Mouse (Mus musculus): Measurements from ENCODE around the gene Spsb3. TPM values are rescaled to one million over a fixed set of nuclear protein-coding genes. Genes with fewer than 3 reads are reported as not detected.

Spsb3 gene
- polyA plus RNA-seq, 1 experiment from 2014 or later, result 90.5 TPM

DNA sequence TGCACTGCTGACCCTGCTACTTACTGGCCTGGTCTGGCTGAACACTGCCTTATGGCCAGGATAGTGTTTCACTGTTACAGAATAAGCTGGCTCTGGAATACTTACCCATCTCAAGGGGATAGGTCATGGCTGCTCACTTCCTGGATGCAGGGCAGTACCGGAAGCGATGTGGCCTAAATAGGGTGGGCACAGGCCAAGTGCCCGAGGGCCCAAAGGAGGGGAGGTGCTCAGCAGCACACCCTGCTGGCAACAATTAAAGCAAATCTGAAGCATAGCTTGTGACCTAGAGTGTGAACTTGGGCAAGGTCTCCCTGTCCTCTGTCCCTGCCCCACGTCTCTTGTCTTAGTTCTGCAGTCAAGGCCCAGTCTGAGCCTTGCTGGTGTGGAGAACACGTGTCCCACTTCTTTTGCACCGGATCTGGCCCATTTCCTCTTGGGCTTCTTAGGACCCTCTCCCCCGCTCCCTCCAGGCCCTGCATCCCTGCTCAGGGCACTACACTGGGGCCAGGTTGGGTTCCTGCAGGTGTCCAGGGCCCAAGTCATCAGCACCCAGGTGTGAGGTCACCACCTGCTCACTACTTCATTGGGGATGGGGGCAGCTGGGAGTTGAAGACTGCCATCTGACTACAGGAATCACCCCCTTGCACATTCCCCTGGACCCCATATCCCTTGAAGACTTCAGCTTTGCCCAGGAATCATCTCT is 4.6 kb upstream of the Spsb3 start:
- Histone ChIP-seq H3K27ac (ENCODE audit: low read length) (no peak overlapping the region), H3K9me3 (replicated peaks; ENCODE audit: control insufficient read depth, low read length, poor library complexity, severe bottlenecking) (no peaks in the 10 kb centered on the region), H3K4me1 (ENCODE audit: control insufficient read depth, insufficient read depth, low read length) (peaks cover 7% of the 10 kb centered on the region), H3K36me3 (ENCODE audit: control insufficient read depth, insufficient read depth, low read length) (peaks cover 8% of the 10 kb centered on the region; the same call in 1 of the 2 replicates), H3K27me3 (ENCODE audit: control insufficient read depth, insufficient read depth, low read depth, low read length) (no peaks in the 10 kb centered on the region), H3K4me3 (ENCODE audit: low read depth, low read length) (no peak overlapping the region), H3K9ac (ENCODE audit: low read depth, low read length) (no peak overlapping the region), H3K4me2 (ENCODE audit: low read length) (no peak overlapping the region)
- no peak for ATAC-seq
- 53% methylated on average over 7 of the region's 7 CpGs for WGBS

DNA sequence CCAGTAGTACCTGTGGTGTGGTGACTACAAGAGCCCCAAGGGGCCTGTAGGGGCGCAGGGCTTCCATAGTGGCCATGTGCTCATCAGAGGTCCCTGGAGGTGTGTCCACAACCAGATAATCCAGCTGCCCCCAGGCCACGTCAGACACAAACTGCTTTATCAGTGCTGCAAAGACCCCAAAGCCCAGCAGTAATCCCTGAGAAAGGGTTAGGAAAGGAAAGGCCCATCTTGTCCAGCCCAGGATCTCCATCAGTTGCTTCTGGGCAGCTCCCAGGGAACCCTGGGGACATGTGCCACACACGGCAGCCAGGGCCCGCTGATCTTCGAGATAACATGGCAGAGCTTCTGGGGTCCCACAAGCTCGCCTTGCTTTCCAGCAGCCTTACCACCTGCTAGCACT is 2.1 kb upstream of the Spsb3 start:
- H3K4me1 ChIP-seq (ENCODE audit: control insufficient read depth, insufficient read depth, low read length), result peaks cover 31% of the 10 kb centered on the region
- no peak overlapping the region for H3K27ac ChIP-seq (ENCODE audit: low read length)
- no peak overlapping the region for H3K4me2 ChIP-seq (ENCODE audit: low read length)
- 88% methylated on average over 6 of the region's 6 CpGs for WGBS
- no peak overlapping the region for H3K4me3 ChIP-seq (ENCODE audit: low read depth, low read length)
- no peak for ATAC-seq
- H3K27me3 ChIP-seq (ENCODE audit: control insufficient read depth, insufficient read depth, low read depth, low read length), result no peaks in the 10 kb centered on the region
- no peaks in the 10 kb centered on the region for H3K9me3 ChIP-seq (replicated peaks; ENCODE audit: control insufficient read depth, low read length, poor library complexity, severe bottlenecking)
- no peak overlapping the region for H3K9ac ChIP-seq (ENCODE audit: low read depth, low read length)
- H3K36me3 ChIP-seq (ENCODE audit: control insufficient read depth, insufficient read depth, low read length), result peaks cover 11% of the 10 kb centered on the region; the same call in 1 of the 2 replicates

DNA sequence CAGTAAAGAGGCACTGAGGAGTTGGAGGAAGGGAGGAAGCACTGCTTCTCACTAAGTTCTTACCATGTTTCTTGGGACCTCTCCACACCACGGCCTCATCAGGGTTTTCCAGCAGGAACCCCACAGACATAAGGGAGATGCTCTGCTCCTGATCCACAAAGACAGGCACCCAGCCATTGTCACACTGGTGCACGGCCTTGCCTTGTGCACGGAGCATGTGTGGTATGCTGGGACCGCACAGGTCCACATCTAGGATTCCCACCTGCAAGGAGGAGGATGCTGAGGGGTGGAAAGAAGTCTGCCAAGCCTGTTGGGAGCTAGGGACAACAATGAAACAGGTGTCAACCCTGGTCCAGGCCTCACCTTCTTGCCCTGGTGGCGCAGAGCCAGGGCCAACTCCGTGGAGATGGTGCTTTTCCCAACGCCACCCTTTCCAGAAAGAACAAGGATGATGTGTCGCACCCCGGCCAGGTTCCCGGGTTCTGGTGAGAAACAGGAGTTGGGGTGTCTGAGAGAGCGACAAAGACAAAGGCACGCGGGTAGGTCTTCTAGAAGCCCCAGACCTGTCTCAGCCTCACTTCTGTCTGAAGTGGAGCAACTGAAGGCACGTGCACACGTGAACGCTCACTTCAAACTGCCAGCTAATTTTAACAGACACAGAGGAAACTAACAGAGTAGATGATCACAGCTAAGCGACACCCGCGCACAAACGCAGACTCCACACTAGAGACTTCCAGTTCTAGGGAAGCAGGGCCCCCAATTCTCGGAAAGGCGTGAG is 898 bp upstream of the Spsb3 start:
- peak overlapping the region; percentile 68 for H3K4me3 ChIP-seq (ENCODE audit: low read depth, low read length)
- H3K27ac ChIP-seq (ENCODE audit: low read length), result no peak overlapping the region
- 25% methylated on average over 22 of the region's 22 CpGs for WGBS
- no peak for ATAC-seq
- peaks cover 17% of the 10 kb centered on the region; the same call in 1 of the 2 replicates for H3K36me3 ChIP-seq (ENCODE audit: control insufficient read depth, insufficient read depth, low read length)
- no peaks in the 10 kb centered on the region for H3K9me3 ChIP-seq (replicated peaks; ENCODE audit: control insufficient read depth, low read length, poor library complexity, severe bottlenecking)
- H3K9ac ChIP-seq (ENCODE audit: low read depth, low read length), result peak overlapping the region; percentile 61
- H3K4me1 ChIP-seq (ENCODE audit: control insufficient read depth, insufficient read depth, low read length), result peaks cover 32% of the 10 kb centered on the region
- H3K4me2 ChIP-seq (ENCODE audit: low read length), result peak overlapping the region; percentile 86
- H3K27me3 ChIP-seq (ENCODE audit: control insufficient read depth, insufficient read depth, low read depth, low read length), result no peaks in the 10 kb centered on the region

DNA sequence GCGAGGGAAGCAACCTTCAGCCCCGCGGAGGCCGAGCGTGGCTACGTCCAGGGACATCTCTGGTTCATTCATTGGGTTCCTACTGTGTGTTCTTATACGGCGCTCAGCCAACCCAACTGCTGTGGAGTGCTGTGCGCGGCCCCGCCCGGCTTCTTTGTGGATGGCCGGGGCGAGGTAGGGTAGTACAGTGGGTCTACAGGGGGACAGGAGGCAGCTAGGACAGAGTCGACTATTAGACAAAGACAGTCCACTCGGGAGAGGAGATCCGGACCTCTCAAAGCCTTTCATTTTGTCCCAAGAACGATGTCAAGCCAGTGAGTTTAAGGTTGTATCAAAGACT is 459 bp downstream of the Spsb3 start:
- Histone ChIP-seq H3K36me3 (ENCODE audit: control insufficient read depth, insufficient read depth, low read length) (peaks cover 23% of the 10 kb centered on the region), H3K27me3 (ENCODE audit: control insufficient read depth, insufficient read depth, low read depth, low read length) (no peaks in the 10 kb centered on the region), H3K9me3 (replicated peaks; ENCODE audit: control insufficient read depth, low read length, poor library complexity, severe bottlenecking) (no peaks in the 10 kb centered on the region), H3K9ac (ENCODE audit: low read depth, low read length) (peak overlapping the region; percentile 86), H3K4me2 (ENCODE audit: low read length) (peak overlapping the region; percentile 94), H3K27ac (ENCODE audit: low read length) (peak overlapping the region; percentile 80), H3K4me3 (ENCODE audit: low read depth, low read length) (peak overlapping the region; percentile 93), H3K4me1 (ENCODE audit: control insufficient read depth, insufficient read depth, low read length) (peaks cover 32% of the 10 kb centered on the region)
- WGBS, result under 1% methylated on average over 18 of the region's 18 CpGs
- peak; percentile 47 for ATAC-seq

DNA sequence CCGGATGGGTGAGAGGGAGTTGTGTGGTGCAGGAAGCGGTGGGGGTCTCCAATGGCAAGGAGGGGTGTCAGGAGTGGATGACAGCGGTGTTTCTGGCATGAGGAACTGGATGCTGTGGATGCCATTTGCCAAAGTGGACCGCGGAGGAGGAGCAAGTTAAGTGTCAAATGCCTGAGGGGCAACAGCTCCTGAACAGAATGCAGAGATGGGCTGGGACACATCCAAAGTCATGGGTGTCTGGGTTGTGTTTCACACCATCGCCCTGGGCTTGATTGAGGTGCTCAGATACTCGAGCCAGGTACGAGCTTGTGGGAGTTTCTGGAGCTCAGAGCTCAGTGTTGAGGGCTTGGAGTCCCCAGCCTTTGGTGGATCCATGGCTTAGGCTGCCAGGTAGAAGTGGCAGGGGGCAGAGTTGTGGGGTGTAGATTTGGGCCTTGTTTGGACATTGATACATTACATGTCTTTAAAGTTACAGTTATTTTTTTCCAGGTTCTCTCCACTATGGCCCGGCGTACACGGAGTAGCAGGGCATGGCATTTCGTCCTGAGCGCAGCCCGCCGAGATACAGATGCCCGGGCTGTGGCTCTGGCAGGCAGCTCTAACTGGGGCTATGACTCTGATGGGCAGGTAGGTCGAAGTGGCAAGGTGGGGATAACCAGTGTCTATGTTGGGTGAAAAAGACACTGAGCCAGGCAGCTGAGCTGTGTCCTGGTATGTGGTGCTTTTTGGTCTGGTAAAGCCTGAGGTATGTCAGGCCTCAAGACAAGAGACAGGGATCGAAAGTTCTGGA is 1.0 kb downstream of the Spsb3 start:
- H3K27ac ChIP-seq (ENCODE audit: low read length), result no peak overlapping the region; the same call in 1 of the 2 replicates
- peak overlapping the region; percentile 94 for H3K4me2 ChIP-seq (ENCODE audit: low read length)
- peak; percentile 2; the same call in 1 of the 2 replicates for ATAC-seq
- peaks cover 27% of the 10 kb centered on the region for H3K36me3 ChIP-seq (ENCODE audit: control insufficient read depth, insufficient read depth, low read length)
- peaks cover 32% of the 10 kb centered on the region for H3K4me1 ChIP-seq (ENCODE audit: control insufficient read depth, insufficient read depth, low read length)
- H3K4me3 ChIP-seq (ENCODE audit: low read depth, low read length), result peak overlapping the region; percentile 93
- peak overlapping the region; percentile 86 for H3K9ac ChIP-seq (ENCODE audit: low read depth, low read length)
- H3K27me3 ChIP-seq (ENCODE audit: control insufficient read depth, insufficient read depth, low read depth, low read length), result no peaks in the 10 kb centered on the region
- no peaks in the 10 kb centered on the region for H3K9me3 ChIP-seq (replicated peaks; ENCODE audit: control insufficient read depth, low read length, poor library complexity, severe bottlenecking)
- 67% methylated on average over 18 of the region's 18 CpGs for WGBS

DNA sequence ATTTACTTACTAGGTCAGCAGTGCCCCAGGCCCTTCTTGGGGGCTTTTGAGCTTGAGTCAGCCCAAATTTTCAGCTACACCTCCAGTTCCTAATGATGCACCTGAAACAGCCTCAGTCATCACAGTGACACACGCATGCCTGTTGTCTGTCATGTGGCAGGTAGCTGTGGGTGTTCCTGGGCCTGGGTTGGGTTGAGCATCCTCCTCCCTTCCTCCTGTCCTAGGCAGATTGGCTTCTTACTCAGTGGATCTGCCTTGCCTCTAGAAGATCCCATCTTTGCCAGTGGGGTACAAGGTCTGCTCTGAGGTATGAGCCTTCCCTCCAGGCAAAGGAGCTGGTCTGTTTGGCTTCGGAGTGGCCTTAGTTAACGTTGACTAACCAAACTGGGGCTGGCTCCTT is 2.4 kb downstream of the Spsb3 start:
- ATAC-seq, result no peak
- H3K9me3 ChIP-seq (replicated peaks; ENCODE audit: control insufficient read depth, low read length, poor library complexity, severe bottlenecking), result no peaks in the 10 kb centered on the region
- H3K4me1 ChIP-seq (ENCODE audit: control insufficient read depth, insufficient read depth, low read length), result peaks cover 38% of the 10 kb centered on the region
- H3K4me3 ChIP-seq (ENCODE audit: low read depth, low read length), result no peak overlapping the region
- no peak overlapping the region for H3K27ac ChIP-seq (ENCODE audit: low read length)
- no peak overlapping the region for H3K4me2 ChIP-seq (ENCODE audit: low read length)
- peaks cover 26% of the 10 kb centered on the region for H3K36me3 ChIP-seq (ENCODE audit: control insufficient read depth, insufficient read depth, low read length)
- no peak overlapping the region for H3K9ac ChIP-seq (ENCODE audit: low read depth, low read length)
- no peaks in the 10 kb centered on the region for H3K27me3 ChIP-seq (ENCODE audit: control insufficient read depth, insufficient read depth, low read depth, low read length)
- WGBS, result 89% methylated on average over 3 of the region's 3 CpGs

DNA sequence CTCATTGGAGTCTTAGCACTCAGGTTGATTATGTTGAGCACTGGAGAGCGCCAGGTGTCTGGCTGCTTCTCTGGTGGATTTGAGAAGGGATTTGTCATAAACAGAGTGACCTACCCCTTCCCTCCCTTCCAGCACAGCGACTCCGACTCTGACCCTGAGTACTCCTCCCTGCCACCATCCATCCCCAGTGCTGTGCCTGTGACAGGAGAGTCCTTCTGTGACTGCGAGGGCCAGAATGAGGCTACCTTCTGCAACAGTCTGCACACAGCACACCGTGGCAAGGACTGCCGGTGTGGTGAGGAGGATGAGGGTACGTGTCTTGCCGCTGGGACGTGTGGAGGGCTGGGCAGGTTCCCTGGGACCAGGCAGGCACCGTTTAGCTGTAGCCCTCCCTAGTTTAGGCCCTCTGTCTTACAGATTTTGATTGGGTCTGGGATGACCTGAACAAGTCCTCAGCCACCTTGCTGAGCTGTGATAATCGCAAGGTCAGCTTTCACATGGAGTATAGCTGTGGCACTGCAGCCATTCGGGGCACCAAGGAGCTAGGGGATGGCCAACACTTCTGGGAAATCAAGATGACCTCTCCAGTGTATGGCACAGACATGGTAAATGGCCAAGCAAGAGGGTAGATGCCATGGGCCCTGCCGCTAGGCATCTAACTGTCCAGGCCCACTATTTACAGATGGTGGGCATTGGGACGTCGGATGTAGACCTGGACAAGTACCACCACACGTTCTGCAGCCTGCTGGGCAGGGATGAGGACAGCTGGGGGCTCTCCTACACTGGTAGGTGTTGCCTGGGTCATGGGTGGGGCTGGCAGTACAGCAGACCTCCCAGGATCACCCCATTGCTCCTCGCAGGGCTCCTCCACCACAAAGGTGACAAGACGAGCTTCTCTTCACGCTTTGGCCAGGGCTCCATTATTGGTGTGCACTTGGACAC is 4.0 kb downstream of the Spsb3 start:
- H3K9ac ChIP-seq (ENCODE audit: low read depth, low read length), result no peak overlapping the region
- H3K4me1 ChIP-seq (ENCODE audit: control insufficient read depth, insufficient read depth, low read length), result peaks cover 40% of the 10 kb centered on the region
- no peak overlapping the region for H3K27ac ChIP-seq (ENCODE audit: low read length)
- no peaks in the 10 kb centered on the region for H3K27me3 ChIP-seq (ENCODE audit: control insufficient read depth, insufficient read depth, low read depth, low read length)
- no peak overlapping the region for H3K4me3 ChIP-seq (ENCODE audit: low read depth, low read length)
- no peak for ATAC-seq
- H3K36me3 ChIP-seq (ENCODE audit: control insufficient read depth, insufficient read depth, low read length), result peaks cover 26% of the 10 kb centered on the region
- 90% methylated on average over 19 of the region's 19 CpGs for WGBS
- H3K4me2 ChIP-seq (ENCODE audit: low read length), result no peak overlapping the region
- H3K9me3 ChIP-seq (replicated peaks; ENCODE audit: control insufficient read depth, low read length, poor library complexity, severe bottlenecking), result no peaks in the 10 kb centered on the region

DNA sequence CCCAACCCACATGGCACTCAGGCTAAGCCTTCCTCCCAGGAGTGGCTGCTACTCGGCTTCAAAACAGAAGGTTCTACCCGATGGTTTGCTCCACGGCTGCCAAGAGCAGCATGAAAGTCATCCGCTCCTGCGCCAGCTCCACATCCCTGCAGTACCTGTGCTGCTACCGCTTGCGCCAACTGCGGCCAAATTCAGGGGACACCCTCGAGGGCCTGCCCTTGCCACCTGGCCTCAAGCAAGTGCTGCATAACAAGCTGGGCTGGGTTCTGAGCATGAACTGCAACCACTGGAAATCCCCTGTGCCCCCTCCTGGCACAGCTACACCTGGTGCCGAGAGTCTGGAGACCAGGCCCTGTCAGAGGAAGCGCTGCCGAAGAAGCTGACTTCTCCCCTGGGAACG is 4.9 kb downstream of the Spsb3 start:
- no peaks in the 10 kb centered on the region for H3K9me3 ChIP-seq (replicated peaks; ENCODE audit: control insufficient read depth, low read length, poor library complexity, severe bottlenecking)
- H3K4me3 ChIP-seq (ENCODE audit: low read depth, low read length), result no peak overlapping the region
- no peak overlapping the region for H3K27ac ChIP-seq (ENCODE audit: low read length)
- no peak overlapping the region for H3K9ac ChIP-seq (ENCODE audit: low read depth, low read length)
- no peaks in the 10 kb centered on the region for H3K27me3 ChIP-seq (ENCODE audit: control insufficient read depth, insufficient read depth, low read depth, low read length)
- ATAC-seq, result no peak
- no peak overlapping the region for H3K4me2 ChIP-seq (ENCODE audit: low read length)
- H3K36me3 ChIP-seq (ENCODE audit: control insufficient read depth, insufficient read depth, low read length), result peaks cover 26% of the 10 kb centered on the region
- 88% methylated on average over 12 of the region's 13 CpGs for WGBS
- peaks cover 45% of the 10 kb centered on the region for H3K4me1 ChIP-seq (ENCODE audit: control insufficient read depth, insufficient read depth, low read length)

Measured in midbrain, embryonic 16.5 days (tissue).